Mouse (Mus musculus) forebrain, embryonic 11.5 days (tissue): Measurements from ENCODE around the gene Strbp. TPM values are rescaled to one million over a fixed set of nuclear protein-coding genes. Genes with fewer than 3 reads are reported as not detected.

Source experiments
- ATAC-seq: fragments of 200-750 bp; cut with Nextera tagmentation; replicated peaks from 2 replicates; pipeline ENCODE4 v1.8.0; 2017; ENCODE audit warnings: moderate TSS enrichment; ENCODE audit not compliant: low FRiP score
- DNase-seq: peaks from one replicate; pipeline ENCODE4 v3.0.0-alpha.2; 2017; ENCODE audit warnings: low spot score
- H3K27ac ChIP-seq: fragments of 300-500 bp; sonication (generic); 2 replicates; pipeline ENCODE4 v1.5.1; 2014; ENCODE audit warnings: low read depth, low read length
- H3K27me3 ChIP-seq: fragments of 300-500 bp; sonication (generic); 2 replicates; pipeline ENCODE4 v1.6.1; 2014; ENCODE audit warnings: mild to moderate bottlenecking, low read length, mixed read lengths; ENCODE audit not compliant: control insufficient read depth, insufficient read depth
- H3K36me3 ChIP-seq: fragments of 300-500 bp; sonication (generic); 2 replicates; pipeline ENCODE4 v1.6.1; 2014; ENCODE audit warnings: mild to moderate bottlenecking, low read length, moderate library complexity, mixed read lengths; ENCODE audit not compliant: control insufficient read depth, insufficient read depth
- H3K4me1 ChIP-seq: fragments of 300-500 bp; sonication (generic); replicated peaks from 2 replicates; pipeline ENCODE4 v1.6.1; 2014; ENCODE audit warnings: low read length, mixed read lengths; ENCODE audit not compliant: control insufficient read depth, insufficient read depth
- H3K4me2 ChIP-seq: fragments of 300-500 bp; sonication (generic); 2 replicates; pipeline ENCODE4 v1.6.1; 2014; ENCODE audit warnings: low read depth, mild to moderate bottlenecking, low read length, moderate library complexity, mixed read lengths; ENCODE audit not compliant: severe bottlenecking
- H3K4me3 ChIP-seq: fragments of 300-500 bp; sonication (generic); 2 replicates; pipeline ENCODE4 v1.5.1; 2014; ENCODE audit warnings: low read depth, low read length
- H3K9ac ChIP-seq: fragments of 300-500 bp; sonication (generic); 2 replicates; pipeline ENCODE4 v1.6.1; 2014; ENCODE audit warnings: low read length
- H3K9me3 ChIP-seq: fragments of 300-500 bp; sonication (generic); 2 replicates; pipeline ENCODE4 v1.6.1; 2016; ENCODE audit warnings: low read length, mixed read lengths; ENCODE audit not compliant: control insufficient read depth
- WGBS: fragments of 180-500 bp; shearing (Covaris S2); extraction: QIAGEN DNeasy Blood & Tissue Kit; methylation state at CpG from one replicate; pipeline ENCODE4 v1.1.7; 2014; 5-methylcytosine and 5-hydroxymethylcytosine counted together
- polyA plus RNA-seq: library from polyadenylated mRNA; unstranded; fragments of >200 nt; fragmentation: Nextera tagmentation; extraction: Ambion mirVana; gene quantifications from 2 replicates; pipeline ENCODE4 v1.2.1, GENCODE M21; 2014

Gene Strbp
- polyA plus RNA-seq, 1 experiment from 2014 or later: 103 TPM

GRCm38 (mm10) chr2:37682197-37682811, 21.4 kb downstream of the Strbp start:
- no peaks in the 10 kb centered on the region for H3K4me1 ChIP-seq
- 96% methylated on average over 7 of the region's 7 CpGs for WGBS
- no peak overlapping the region for H3K4me3 ChIP-seq
- no peaks in the 10 kb centered on the region for H3K36me3 ChIP-seq
- H3K9me3 ChIP-seq: no peaks in the 10 kb centered on the region
- no peak overlapping the region for H3K27ac ChIP-seq
- ATAC-seq: no peak
- H3K27me3 ChIP-seq: no peaks in the 10 kb centered on the region
- H3K4me2 ChIP-seq: no peak overlapping the region
- no peak for DNase-seq
- H3K9ac ChIP-seq: no peak overlapping the region

GRCm38 (mm10) chr2:37651086-37651485, 52.6 kb downstream of the Strbp start:
- Histone ChIP-seq H3K36me3 (no peaks in the 10 kb centered on the region), H3K9me3 (no peaks in the 10 kb centered on the region), H3K4me3 (no peak overlapping the region), H3K4me1 (no peaks in the 10 kb centered on the region), H3K9ac (no peak overlapping the region), H3K27me3 (no peaks in the 10 kb centered on the region), H3K4me2 (no peak overlapping the region), H3K27ac (no peak overlapping the region)
- DNase-seq (no peak), ATAC-seq (no peak)
- 79% methylated on average over 1 of the region's 1 CpGs for WGBS

- no peaks in the 10 kb centered on the region for H3K36me3 ChIP-seq
- no peak overlapping the region for H3K4me3 ChIP-seq
- H3K4me1 ChIP-seq: no peaks in the 10 kb centered on the region
- no peak overlapping the region for H3K9ac ChIP-seq
- H3K9me3 ChIP-seq: no peaks in the 10 kb centered on the region
- WGBS: 82% methylated on average over 2 of the region's 2 CpGs
- no peak overlapping the region for H3K27ac ChIP-seq
- no peak for DNase-seq
- H3K27me3 ChIP-seq: no peaks in the 10 kb centered on the region
- no peak for ATAC-seq
- no peak overlapping the region for H3K4me2 ChIP-seq
These were observed 54.1 kb downstream of the Strbp start for GRCm38 (mm10) chr2:37649590-37649989.

DNA sequence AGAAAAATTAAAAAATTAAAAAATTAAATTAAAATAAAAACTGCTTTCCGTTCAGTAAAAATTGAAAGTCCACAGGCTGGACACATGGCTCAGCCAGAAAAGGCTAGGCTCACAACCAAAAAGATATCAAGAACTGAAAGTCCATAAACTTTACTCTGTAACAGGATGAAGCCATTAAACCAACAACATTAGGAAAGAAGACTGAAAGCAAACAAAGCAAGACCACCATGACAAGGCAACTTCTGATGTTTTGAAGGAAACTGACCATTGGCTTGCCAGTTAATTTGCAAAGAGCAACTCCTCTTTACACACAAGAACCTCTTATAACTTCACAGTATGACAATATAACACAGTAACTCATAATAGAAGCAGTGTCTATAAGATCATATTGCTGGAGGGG, 54.7 kb downstream of the Strbp start:
- H3K36me3 ChIP-seq: no peaks in the 10 kb centered on the region
- no peaks in the 10 kb centered on the region for H3K27me3 ChIP-seq
- H3K9me3 ChIP-seq: no peaks in the 10 kb centered on the region
- no peak for ATAC-seq
- no peak overlapping the region for H3K4me2 ChIP-seq
- no peak overlapping the region for H3K9ac ChIP-seq
- H3K4me3 ChIP-seq: no peak overlapping the region
- DNase-seq: no peak
- WGBS: 97% methylated on average over 1 of the region's 1 CpGs
- no peak overlapping the region for H3K27ac ChIP-seq
- H3K4me1 ChIP-seq: no peaks in the 10 kb centered on the region

DNA sequence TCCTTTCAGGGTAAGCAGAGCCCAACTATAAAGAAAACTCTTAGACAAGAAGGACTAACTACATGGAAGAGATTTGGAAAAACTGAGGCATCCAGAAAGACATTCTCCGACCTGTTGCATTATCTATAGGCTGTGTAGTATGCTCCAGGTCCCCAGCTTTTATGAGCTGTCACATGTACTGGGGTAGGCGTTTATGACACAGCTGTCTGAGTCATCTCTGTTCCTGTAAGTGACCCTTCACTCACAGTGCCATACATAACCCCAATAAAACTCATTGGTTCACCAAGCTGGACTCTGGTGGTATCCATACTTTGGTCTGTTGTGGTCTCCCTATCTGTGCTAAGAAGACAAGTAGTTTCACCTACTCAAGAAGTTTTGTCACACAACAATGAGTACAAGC, 80.3 kb downstream of the Strbp start:
- H3K4me1 ChIP-seq: no peaks in the 10 kb centered on the region
- peaks cover 2% of the 10 kb centered on the region; the same call in 1 of the 2 replicates for H3K36me3 ChIP-seq
- ATAC-seq (no peak), DNase-seq (no peak)
- no peak overlapping the region for H3K4me2 ChIP-seq
- no peak overlapping the region for H3K4me3 ChIP-seq
- no peak overlapping the region for H3K27ac ChIP-seq
- WGBS: 82% methylated on average over 2 of the region's 2 CpGs
- H3K9ac ChIP-seq: no peak overlapping the region
- H3K9me3 ChIP-seq: no peaks in the 10 kb centered on the region
- H3K27me3 ChIP-seq: no peaks in the 10 kb centered on the region

DNA sequence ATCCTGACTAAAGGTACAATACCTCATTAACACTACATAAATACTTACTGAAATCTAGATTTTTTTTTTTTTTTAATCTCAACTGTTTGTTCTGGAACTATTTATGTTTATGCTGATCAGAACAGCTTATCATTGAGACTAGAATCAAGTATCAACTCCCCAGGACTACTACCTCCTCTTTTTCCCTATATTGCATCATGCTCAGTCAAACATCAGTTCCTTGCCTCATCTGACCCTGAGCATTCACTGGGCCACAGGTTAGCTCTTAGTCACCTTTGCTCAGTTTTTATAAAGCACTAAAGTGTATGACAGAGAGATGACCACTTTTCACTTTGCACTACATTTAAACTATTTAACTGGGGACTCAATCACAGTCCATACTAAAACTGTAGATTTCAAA, 115.7 kb downstream of the Strbp start:
- Histone ChIP-seq H3K9me3 (no peaks in the 10 kb centered on the region), H3K9ac (no peak overlapping the region), H3K4me2 (no peak overlapping the region), H3K36me3 (no peaks in the 10 kb centered on the region; the same call in 1 of the 2 replicates), H3K27ac (no peak overlapping the region), H3K27me3 (no peaks in the 10 kb centered on the region), H3K4me1 (no peaks in the 10 kb centered on the region), H3K4me3 (no peak overlapping the region)
- no peak for ATAC-seq
- DNase-seq: no peak

DNA sequence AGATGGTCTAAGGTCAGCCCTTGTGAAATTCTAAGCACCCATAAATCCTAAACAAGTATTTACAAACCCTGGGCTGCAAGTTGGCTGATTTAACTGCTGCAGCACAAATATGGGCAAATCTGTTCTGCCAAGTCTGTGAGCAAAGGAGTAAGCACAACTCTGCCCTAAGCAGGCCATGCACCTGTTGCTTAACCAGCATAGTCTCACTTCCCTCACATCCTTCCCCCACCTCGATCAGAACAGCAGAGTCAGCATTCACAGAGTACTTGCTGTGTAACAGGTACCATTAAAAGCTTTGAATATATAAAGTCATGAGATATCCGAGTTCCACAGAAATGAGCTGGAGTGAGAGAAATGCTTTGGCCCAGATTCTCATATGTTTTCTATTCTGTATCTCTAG, 125.5 kb downstream of the Strbp start:
- Histone ChIP-seq H3K9ac (no peak overlapping the region), H3K27ac (no peak overlapping the region), H3K9me3 (no peaks in the 10 kb centered on the region), H3K4me2 (no peak overlapping the region), H3K36me3 (no peaks in the 10 kb centered on the region), H3K27me3 (no peaks in the 10 kb centered on the region), H3K4me1 (no peaks in the 10 kb centered on the region), H3K4me3 (no peak overlapping the region)
- ATAC-seq (no peak), DNase-seq (no peak)
- 93% methylated on average over 2 of the region's 2 CpGs for WGBS

- 94% methylated on average over 1 of the region's 1 CpGs for WGBS
- Histone ChIP-seq H3K36me3 (no peaks in the 10 kb centered on the region), H3K9me3 (no peaks in the 10 kb centered on the region), H3K4me1 (no peaks in the 10 kb centered on the region), H3K27me3 (no peaks in the 10 kb centered on the region), H3K27ac (no peak overlapping the region), H3K4me2 (no peak overlapping the region), H3K4me3 (no peak overlapping the region), H3K9ac (no peak overlapping the region)
- ATAC-seq (no peak), DNase-seq (no peak)
These were observed 127.0 kb downstream of the Strbp start for GRCm38 (mm10) chr2:37576661-37577060.

DNA sequence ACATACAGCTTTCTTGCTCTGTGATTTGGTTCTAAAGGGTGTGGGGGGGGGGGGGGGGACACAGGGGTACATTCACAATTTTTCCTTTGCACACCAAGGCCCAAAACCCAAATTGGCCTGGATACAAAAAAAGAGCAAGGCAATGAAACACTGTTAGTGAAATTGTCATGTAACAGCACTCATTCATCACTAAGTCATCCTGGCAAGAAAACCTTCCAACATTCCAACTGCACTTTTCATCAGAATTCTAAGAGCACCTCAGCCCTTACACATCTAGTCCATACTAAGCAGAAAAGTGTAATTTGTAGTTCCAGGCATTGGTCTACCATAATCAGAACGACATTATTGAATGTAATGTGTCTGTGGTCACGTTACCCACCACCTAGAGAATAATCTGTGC, 131.5 kb downstream of the Strbp start:
- no peak overlapping the region for H3K4me3 ChIP-seq
- 92% methylated on average over 2 of the region's 2 CpGs for WGBS
- no peak for ATAC-seq
- no peaks in the 10 kb centered on the region for H3K27me3 ChIP-seq
- no peak overlapping the region for H3K4me2 ChIP-seq
- no peak overlapping the region for H3K27ac ChIP-seq
- no peaks in the 10 kb centered on the region for H3K9me3 ChIP-seq
- H3K36me3 ChIP-seq: no peaks in the 10 kb centered on the region
- H3K4me1 ChIP-seq: no peaks in the 10 kb centered on the region
- no peak for DNase-seq
- no peak overlapping the region for H3K9ac ChIP-seq
